Mouse (Mus musculus) B cell, adult 2 months (primary cell): ENCODE data around the gene Pknox2.

Experiments used
- DNase-seq, 2 experiments: peaks; one replicate each; pipeline ENCODE4 v3.0.0; 2022

Pknox2 gene

DNA sequence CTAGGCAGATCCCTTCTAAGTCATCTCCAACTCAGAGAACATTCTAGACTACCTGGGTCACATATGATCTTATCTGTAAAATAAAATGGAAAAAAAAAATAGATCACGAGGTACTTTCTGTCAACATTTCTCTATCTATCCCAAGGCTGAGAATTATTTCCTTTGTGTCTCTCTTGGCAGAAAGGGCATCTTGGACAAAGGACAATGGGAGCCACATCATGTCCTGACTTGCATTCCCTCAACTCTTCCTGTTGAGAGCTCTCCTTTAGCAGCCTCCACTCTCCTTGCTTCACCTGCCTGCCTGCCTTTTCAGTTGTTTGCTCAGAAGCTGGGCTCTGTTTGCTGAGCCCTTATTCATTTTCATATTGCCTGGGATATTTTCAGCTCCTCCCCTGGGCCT lies 103.0 kb downstream of the Pknox2 start:
- DNase-seq: no peak

DNA sequence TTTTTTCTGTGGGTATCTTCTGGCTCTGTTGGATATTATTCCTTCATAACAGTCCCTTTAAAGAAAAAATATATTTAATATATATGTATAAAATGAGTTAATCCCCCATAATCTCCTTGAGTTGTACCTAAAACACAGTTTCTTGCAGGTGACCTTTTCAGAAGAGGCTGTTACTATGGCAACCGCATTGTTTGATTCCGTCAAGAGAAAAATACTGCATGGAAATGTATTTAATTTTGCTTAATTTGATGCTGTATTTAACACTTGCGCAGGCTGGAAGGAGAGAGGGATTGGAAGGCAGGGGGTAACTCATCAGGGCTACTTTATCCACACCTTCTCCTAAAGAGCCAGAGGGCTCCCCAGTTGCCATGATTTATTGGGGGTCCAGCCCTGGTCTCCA lies 108.3 kb downstream of the Pknox2 start:
- DNase-seq: no peak

DNA sequence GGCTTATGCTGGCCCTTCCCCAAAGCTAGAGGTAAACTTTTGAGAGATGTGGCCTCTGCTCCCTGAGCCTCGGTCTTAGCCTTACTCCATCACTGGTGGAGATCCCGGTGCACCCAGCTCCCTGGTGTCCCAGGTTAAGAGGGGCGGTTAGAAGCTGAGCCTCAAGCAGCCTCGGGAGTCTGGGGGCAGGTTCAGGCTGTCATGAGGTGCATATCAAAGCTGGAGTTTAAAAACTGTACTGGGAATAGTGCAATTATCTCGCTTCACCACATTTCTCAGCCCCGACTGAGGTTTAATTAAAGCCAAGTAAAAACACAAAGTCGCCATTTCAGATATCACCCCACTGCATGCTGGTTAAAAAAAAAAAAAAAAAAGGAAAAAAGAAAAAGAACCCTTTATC lies 108.8 kb downstream of the Pknox2 start:
- DNase-seq: no peak

DNA sequence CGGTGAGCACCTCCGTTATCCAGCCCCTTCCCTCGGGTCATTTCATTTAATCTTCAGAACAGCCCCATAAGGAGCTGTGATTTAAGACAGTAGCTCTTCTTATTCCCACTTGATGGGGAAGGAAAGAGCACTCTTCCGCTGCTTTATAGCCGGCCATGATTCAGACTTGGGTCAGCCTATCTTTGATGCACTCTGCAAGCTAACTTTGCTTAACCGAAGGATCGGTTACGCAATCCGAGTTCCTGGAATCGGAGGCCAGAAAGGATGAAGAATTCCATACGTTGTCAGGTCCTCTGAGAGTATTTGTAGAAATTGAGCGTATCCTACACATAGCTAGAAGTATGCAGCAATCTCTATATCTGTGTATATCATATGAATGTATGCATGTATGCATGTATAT lies 109.8 kb downstream of the Pknox2 start:
- DNase-seq: no peak

DNA sequence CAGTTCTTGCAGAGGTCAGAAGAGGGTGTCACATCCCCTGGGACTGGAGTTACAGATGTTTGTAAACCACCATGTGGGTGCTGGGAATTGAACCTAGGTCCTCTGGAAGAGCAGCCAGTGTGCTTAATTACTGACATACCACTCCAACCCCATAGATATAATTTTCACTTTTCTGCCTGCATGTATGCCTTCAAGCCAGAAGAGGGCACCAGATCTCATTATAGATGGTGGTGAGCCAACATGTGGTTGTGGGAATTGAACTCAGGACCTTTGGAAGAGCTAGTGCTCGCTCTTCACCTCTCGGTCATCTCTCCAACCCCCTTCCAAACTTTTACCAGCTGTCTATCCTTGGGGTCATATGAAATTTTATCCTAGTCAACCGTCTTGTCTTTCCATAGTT lies 112.0 kb downstream of the Pknox2 start:
- DNase-seq: no peak

DNA sequence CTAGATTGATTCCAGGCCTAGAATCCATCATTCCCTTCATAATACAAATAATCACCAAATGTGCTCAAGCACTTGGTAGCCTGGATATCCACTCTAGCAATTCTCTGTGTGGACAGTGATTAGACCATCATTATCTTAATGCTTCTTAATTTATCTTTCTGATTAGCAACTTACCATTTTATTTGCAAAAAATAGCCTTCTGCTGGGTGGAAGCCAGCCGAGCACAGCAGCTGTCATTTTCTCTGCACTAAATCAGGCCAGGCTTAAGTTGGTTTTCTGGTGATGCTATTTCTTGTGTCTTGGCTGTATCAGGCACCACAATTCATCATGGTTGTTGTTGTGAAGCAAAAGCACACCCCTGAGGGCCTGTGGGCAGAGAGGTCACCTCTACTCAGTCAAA lies 112.9 kb downstream of the Pknox2 start:
- no peak for DNase-seq

DNA sequence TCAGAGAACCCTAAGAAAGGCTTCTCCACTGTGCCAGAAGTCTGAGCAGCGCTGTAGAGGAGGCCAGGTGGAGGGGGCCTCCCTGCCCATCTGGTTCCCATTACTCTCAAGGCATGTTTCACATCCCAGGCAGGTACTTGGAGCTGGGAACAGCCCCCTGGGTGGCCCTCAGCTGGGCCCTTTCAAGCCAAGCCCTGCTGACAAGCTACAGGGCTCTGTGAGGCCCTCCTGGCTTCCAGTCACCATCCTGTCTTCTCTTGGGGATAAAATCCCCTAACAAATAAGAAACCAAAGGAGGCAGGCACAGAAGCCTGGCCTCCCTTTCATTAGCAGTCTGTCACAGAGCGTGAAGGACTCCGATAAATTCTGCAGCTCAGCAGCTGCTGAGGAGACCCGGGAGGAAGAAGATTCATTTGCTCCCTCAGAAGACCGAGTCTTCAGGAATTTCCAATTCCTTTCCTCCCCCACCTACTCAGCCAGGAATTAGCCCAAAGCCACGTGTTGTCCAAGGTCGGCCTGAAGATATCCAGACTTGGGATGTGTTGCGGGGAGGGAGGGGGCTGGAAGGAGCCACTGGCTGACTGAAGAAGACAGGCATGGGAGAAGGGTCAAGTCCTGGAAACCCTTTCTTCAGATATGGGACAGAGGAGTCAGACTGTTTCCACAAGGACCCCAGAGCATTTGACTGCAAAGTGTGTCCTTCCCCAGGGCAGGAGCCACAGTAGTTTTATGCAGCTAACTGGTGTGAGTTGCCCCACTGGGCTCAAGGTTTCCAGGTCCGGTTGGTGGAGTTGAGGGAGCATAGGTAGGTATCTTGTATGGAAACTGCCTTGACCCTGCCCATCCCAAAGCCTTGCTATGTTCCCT lies 116.6 kb downstream of the Pknox2 start:
- DNase-seq: no peak

DNA sequence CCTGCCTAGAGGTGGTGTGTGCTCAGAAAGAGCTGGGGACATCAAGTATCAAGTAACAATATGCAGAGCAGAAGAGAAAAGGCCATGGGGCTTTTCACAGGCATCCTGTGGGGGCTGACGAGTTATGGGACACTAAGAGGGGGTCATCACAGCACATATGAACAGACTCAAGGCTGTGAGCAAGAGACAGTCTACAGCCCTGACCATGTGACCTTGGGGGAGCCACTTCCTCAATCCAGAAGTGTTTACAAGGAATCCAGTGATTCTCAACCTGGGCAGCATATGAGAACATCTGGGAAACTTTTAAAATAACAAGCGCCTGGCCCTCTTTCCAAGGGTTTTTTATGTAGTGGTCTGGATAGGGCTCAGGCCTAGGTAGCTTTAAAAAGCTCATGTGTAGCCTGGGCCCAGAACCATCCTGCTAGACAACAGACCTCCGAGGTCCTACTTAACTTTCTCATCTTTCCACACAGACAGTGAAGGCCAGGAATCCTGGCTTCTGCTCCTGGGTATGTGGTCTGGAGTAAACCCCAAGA lies 117.3 kb downstream of the Pknox2 start:
- no peak for DNase-seq

DNA sequence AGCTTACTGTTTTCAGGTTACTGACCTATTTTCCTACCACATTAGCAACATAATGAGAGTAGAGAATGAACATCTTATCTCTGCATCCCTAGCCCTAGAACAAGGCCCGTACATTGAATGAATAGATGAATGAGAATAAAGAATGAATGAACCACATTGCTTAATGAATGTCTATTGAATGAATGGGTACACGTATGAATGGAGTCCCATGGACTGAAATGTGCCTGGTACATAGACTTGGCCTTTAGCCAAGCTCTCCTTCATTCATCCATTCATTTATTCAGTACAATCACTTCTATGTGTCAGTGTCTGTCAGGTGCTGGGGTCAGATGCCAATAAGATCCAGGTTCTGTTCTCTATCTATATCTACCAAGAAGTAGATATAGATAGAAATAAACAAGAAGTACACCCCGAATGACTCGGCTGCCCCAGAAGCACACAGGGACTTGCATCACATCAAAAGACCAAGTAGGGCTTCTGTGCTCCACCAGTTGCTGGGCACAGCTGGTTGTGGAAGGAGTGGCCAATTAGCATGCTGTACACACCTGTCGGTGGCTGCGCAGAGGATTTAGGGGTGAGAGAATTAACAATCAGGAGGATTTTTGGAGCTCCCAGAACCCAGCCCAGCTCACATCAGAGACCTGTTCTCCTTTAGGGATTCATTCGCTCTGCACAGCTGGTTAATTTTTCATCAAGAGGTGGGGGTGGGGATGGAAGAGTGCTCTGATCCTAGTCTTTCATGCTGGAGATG lies 119.2 kb downstream of the Pknox2 start:
- no peak for DNase-seq

DNA sequence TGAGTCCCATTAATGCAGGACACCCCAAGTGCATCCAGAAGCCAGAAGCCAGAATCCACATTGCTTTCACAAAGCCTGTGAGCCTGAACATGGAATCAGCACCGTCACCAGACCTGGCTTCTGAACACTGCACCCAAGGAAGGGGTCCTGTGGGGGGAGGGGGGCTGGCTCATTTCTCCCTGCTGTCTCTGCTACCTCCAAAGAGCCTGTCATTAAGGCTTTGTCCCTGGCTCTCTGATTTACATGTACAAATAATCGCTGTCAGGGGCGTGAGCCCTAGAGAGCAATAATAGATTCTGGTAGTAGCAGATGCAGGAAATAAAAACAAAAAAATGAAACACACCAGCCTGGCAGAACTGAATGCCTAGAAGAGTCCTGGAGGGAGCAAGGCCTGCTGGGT lies 121.3 kb downstream of the Pknox2 start:
- no peak for DNase-seq

DNA sequence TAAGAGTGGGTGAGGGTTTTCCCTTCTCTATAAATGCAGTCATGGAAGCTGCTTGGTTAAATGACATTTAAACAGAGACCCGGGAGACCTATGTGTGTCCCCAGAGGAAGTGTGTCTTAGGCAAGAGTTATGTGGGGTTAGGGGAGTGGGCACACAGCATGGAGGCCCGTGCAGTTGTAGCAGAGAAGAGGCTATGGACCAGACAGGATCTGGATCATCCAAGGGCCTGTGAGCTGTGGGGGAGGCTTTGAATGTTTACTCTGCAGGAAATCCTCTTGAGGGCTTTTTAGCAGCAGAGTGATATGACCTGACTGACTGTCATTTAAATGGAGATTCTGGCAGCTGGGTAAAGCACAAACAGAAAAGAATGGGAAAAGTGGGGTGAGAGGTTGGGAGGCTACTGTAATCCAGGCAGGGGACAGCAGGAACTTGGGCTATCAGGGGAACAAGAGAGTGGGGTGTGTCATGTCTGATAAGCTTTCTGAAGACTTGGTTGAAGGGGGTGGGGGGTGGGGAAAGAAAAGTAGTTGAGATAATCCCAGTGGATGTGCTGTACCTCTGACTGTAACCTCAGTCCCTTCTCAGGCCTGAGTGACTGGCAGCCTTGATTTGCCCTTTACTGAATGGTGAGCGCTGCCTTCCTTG lies 125.5 kb downstream of the Pknox2 start:
- DNase-seq: no peak

DNA sequence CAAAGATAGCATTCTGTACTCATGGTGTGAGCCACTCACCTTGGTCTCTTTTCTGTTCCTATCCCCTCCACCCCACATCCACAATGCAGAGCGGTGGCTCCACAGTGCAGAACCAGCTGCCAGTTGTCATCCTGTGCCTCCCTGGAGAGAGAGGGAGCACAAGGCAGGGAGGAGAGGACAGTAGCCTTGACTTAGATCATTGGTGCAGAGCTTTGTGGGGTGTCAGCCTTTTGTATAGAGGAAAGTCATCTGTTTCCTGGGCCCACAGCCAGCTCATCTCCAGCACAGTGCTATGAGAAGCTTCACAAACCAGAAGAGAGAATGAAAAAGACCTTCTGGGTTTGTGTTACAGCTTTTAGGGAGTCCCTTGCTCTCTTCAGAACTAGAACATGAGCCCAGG lies 129.1 kb downstream of the Pknox2 start:
- DNase-seq: no peak

DNA sequence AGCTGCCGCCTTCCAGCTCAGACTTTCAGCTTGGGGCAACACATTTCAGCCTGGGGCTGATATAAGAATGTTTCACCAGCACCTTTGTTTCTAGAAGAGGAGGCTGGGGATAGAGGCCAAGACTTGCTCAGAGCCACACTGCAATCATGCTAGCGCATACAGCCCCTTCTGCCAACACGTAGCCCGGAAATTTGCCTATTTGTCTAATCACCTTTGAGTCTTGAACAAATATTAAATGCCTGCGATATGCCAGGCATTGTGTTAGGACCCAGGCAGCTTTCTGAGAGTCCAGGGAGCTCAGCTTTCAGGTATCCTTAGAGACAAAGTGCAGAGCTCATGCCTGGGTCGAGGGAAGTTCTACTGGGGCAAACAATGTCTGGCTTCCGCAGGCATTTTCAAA lies 130.0 kb downstream of the Pknox2 start:
- DNase-seq: no peak

DNA sequence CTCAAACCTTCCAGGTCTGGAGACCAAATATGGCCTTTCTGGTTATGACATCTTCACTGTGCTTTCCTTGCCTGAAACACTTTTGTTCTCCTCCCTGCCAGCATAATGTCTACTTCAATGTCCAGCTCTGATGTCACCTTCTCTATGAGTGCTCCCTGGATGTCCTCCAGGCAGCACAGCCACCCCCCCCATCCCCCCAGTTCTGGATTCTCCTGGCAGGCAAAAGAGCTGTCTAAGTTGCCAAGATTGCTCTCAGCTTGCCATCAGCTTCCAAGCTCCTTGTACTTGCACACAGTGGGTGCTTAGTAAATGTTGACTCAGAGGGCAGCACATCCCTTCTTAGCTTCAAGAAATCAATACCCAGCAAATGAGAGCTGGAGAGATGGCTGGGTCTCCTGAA lies 131.0 kb downstream of the Pknox2 start:
- DNase-seq: no peak

DNA sequence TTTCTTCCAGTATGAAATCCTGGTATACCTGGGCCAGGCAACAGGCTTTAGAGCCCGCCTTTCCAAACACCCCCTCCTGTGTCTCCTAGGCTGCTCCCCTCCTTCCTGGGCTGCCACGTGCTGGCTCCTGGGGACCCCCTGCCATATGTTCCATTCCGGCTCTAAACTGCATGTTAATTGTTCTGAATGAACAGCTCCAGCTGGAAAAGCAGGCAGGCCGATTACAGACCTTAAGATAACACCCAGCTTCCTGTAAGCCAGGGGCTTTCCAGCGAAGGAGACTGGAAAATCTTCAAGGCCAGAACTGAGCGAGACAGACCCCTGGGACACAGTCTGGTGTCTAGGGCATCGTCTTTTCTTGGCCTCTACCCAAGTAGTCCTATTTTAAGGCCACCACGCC lies 133.6 kb downstream of the Pknox2 start:
- DNase-seq: no peak

DNA sequence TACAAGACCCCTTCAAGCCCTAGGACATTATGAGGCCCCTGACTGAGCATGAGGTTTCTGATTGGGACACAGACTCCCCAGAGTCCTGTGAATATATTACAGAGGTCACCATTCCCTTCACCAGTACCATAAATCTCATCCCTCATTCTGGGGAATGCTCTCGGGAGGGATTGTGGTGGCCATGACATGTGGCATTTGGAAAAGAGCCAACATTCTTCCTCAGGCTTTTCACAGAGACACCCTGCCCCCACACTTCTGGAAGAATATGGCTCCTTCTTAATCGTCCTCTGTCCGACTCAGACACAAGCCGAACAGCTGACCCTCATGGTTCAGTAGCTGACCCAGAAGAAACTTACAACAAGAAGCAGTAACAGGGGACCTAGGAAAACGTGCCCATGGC lies 139.1 kb downstream of the Pknox2 start:
- no peak for DNase-seq

DNA sequence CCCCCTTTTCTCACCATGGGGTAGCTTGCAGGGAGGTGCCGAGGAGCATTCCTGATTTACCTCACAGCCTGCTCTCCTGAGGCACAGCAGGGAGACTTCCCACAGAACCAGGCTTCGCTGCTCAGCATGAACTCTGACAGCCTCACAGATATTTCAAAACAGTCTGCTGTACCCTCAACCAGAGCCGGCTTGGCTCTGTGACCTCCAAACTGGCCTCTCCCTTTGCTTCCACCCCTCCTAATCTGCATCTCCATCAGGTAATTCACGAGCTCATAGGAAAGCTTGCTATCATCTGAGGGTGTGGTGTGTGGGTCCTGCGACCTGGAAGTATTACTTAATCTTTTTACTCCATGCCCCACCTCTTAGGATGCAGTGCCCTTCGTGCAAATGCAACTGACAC lies 142.5 kb downstream of the Pknox2 start:
- DNase-seq: no peak

DNA sequence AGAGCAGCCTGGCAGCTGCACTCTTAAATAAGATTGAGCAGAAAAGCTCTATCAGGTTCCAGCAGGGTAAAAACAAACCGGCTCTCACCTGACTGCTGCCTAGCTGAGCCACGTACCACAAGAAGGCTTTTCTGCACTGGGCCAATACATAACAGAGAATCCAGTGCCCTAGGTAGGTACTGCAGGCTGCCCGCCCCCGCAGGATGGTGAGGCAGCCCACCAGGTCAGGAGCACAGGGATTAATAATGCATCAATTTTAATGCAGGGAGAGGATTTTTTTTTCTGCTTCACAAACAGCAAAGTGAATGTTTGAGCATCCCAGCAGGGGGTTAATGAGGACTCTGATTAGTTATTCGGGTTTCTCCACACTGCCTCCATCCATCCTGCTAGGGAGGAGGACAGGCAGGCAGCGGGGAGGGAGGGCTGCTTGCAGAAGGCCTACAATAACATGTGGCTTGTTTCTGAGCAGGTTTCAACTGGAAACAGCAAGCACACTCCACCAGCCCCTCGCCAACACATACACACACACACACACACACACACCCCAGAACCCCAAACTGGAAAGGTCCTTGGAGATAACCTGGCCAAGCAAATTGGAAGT lies 145.2 kb downstream of the Pknox2 start:
- DNase-seq: no peak

DNA sequence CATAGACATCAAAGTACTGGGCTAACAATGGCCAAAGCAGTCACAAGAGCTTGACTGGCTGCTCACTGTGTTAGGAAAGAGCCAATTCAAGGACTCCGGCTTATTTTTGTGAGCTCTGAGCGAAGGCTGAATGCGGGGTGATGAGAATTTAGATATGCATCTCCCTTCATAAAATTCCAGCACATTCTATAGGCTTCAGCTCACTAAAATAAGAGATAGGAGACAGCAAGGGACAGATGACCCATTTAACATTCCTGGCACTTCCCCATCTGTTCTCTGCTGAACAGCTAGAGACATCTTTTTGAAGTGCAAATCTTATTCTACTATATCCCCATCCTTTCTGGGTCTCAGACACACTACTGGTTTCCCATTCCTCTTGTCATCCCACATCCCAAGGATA lies 147.8 kb downstream of the Pknox2 start:
- no peak for DNase-seq

DNA sequence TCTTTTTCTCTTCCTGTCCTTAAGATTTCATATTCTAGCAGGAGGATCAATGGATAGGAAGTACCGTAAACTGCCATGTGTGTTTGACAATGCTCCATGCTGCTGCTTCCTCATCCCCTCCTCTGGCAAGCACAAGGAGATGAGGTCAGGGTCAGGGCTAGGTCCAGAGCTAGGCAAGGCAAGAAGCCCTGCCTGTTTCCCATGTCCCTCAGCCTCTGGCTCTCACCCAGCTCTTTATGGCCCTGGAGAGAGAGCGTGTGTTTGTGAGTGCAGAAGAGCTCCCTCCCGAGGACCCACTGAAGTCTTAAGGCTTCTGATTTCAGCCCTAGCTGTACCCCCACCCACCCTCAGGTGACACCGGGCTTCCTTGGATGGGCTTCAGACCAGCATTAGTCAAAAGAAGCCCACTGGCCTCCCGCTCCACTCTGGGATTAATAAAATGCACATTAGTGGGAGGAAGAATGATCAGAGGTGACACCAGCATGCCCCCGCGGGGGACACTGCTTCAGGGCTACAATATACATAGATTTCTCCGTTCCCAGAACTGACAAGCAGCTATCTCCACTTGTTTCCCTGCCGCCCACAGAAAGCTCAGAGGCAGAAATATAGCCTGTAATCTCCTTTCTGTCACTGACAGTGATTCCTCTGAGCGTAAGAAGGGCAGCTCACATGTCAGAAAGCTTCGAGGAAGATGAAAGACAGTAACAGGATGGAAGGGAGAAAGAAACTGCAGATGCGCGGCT lies 156.4 kb downstream of the Pknox2 start:
- no peak for DNase-seq

DNA sequence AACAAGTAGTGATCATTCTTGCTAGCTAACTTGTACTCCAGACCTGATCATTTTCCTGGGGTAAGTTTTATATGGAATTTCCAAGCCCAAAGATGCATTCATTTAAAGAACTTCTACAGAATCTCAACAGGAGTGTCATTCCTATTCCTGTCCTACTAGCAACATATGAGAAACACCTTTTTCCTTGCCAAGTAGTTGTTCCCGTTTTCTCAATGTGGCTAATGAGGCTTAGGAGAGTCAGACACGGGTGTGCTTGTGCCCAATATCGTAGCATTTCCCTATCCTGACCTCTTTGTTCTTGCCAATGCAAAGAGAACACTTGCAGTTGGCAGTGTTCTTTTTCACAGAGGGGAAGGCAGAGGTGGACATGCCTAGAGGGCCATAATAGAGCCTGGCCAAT lies 157.2 kb downstream of the Pknox2 start:
- DNase-seq: no peak

DNA sequence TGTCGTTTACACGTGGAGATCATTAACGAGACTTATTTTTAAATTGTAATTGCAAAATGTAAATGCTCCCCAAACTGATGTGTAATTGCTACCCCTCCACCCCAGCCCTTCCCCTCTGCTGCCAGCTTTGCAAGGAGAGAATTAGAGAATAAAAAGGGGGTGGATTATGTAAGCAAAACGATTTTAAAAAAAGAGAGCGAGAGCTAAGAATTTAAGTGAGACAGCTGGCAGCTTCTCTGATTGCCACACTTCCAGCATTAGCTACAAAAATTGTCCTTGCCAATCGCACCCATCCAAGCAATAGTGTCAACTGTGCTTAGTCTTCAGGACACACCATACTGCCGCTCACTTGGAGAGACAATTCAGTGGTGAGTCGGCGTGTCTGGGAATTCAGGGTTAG lies 162.0 kb downstream of the Pknox2 start:
- DNase-seq: no peak
